Mouse (Mus musculus): ENCODE data around the gene Trhde.

- TF ChIP-seq CTCF (conservative IDR thresholded peaks at IDR 0.05; ENCODE audit: insufficient read depth, insufficient read length, low read depth, low read length), result no peak
- TF ChIP-seq POLR2A (IDR thresholded peaks at IDR 0.05; ENCODE audit: low read depth, low read length), result no peak
Observed at GRCm38 (mm10) chr10:114800331-114801304, 1.5 kb downstream of the Trhde start.

Measured in kidney, adult 2 months (tissue).